Mouse (Mus musculus) thymus, adult 2 months (tissue): Measurements from ENCODE around the gene Eef1akmt3.
A peak's percentile ranks its signal among the peaks of the same experiment; 100 is the strongest.

ENCODE experiments used
- CTCF ChIP-seq: fragments of 200-500 bp; IDR thresholded peaks from 2 replicates; pipeline ENCODE4 v1.5.1; 2012; ENCODE audit warnings: mild to moderate bottlenecking, control low read depth, low read length, moderate library complexity, borderline replicate concordance; ENCODE audit not compliant: control insufficient read depth, poor library complexity, insufficient read depth; ENCODE audit errors: extremely low read depth
- POLR2A ChIP-seq: fragments of 200-500 bp; IDR thresholded peaks from 2 replicates; pipeline ENCODE4 v1.6.1; 2012; ENCODE audit warnings: mild to moderate bottlenecking, low read length, control low read depth, moderate library complexity; ENCODE audit not compliant: control insufficient read depth, poor library complexity, insufficient read depth; ENCODE audit errors: extremely low read depth

- TF ChIP-seq CTCF (peak; percentile 94), POLR2A (no peak)
These were observed 10.7 kb downstream of the Eef1akmt3 start, which contains the start of gene Tsfm for GRCm38 (mm10) chr10:127030336-127031296.
